Mouse (Mus musculus) stomach, embryonic 16.5 days (tissue): ENCODE data around the gene Ap3m1. TPM values are rescaled to one million over a fixed set of nuclear protein-coding genes. Genes with fewer than 3 reads are reported as not detected.

Experiments used
- ATAC-seq: fragments of 200-750 bp; cut with Nextera tagmentation; 2 replicates; pipeline ENCODE4 v1.8.0; 2017; ENCODE audit warnings: moderate number of reproducible peaks, moderate TSS enrichment; ENCODE audit not compliant: insufficient read depth, low FRiP score
- H3K27ac ChIP-seq: fragments of 300-500 bp; sonication (generic); 2 replicates; pipeline ENCODE4 v1.5.1; 2014; ENCODE audit warnings: low read length
- H3K27me3 ChIP-seq: fragments of 300-500 bp; sonication (generic); 2 replicates; pipeline ENCODE4 v1.6.1; 2014; ENCODE audit warnings: low read length, control low read depth, mixed read lengths; ENCODE audit not compliant: control insufficient read depth, insufficient read depth
- H3K36me3 ChIP-seq: fragments of 300-500 bp; sonication (generic); 2 replicates; pipeline ENCODE4 v1.6.1; 2014; ENCODE audit warnings: low read length; ENCODE audit not compliant: control insufficient read depth, insufficient read depth
- H3K4me1 ChIP-seq: fragments of 300-500 bp; sonication (generic); 2 replicates; pipeline ENCODE4 v1.6.1; 2014; ENCODE audit warnings: low read length, control low read depth, mixed read lengths; ENCODE audit not compliant: control insufficient read depth, insufficient read depth
- H3K4me2 ChIP-seq: fragments of 300-500 bp; sonication (generic); 2 replicates; pipeline ENCODE4 v1.6.1; 2014; ENCODE audit warnings: low read depth, low read length, mixed read lengths
- H3K4me3 ChIP-seq: fragments of 300-500 bp; sonication (generic); replicated peaks from 2 replicates; pipeline ENCODE4 v1.5.1; 2014; ENCODE audit warnings: mild to moderate bottlenecking, low read length
- H3K9ac ChIP-seq: fragments of 300-500 bp; sonication (generic); 2 replicates; pipeline ENCODE4 v1.6.1; 2014; ENCODE audit warnings: low read length
- H3K9me3 ChIP-seq: fragments of 300-500 bp; sonication (generic); replicated peaks from 2 replicates; pipeline ENCODE4 v1.6.1; 2016; ENCODE audit warnings: low read length, control low read depth; ENCODE audit not compliant: control insufficient read depth
- WGBS: fragments of 180-500 bp; shearing (Covaris S2); extraction: QIAGEN DNeasy Blood & Tissue Kit; methylation state at CpG from one replicate; pipeline ENCODE4 v1.1.7; 2014; 5-methylcytosine and 5-hydroxymethylcytosine counted together
- polyA plus RNA-seq: library from polyadenylated mRNA; unstranded; fragments of >200 nt; fragmentation: Nextera tagmentation; extraction: Ambion mirVana; gene quantifications from 2 replicates; pipeline ENCODE4 v1.2.1, GENCODE M21; 2015

The Ap3m1 gene
- polyA plus RNA-seq, 1 experiment from 2014 or later: 73.8 TPM

GRCm38 (mm10) chr14:21088731-21089130, 36.4 kb upstream of the Ap3m1 start:
- no peak overlapping the region for H3K4me3 ChIP-seq
- no peak overlapping the region for H3K9ac ChIP-seq
- WGBS: 51% methylated on average over 3 of the region's 3 CpGs
- no peaks in the 10 kb centered on the region for H3K27me3 ChIP-seq
- H3K4me2 ChIP-seq: no peak overlapping the region
- no peaks in the 10 kb centered on the region for H3K9me3 ChIP-seq
- no peak overlapping the region for H3K27ac ChIP-seq
- H3K36me3 ChIP-seq: 0 out of 2 replicates have a peak, but pooled peaks cover 2% of the 10 kb centered on the region
- no peak for ATAC-seq
- H3K4me1 ChIP-seq: peaks cover 18% of the 10 kb centered on the region

GRCm38 (mm10) chr14:21087390-21088060, 35.2 kb upstream of the Ap3m1 start:
- peak overlapping the region; percentile 26 for H3K4me2 ChIP-seq
- 52% methylated on average over 4 of the region's 4 CpGs for WGBS
- peaks cover 18% of the 10 kb centered on the region for H3K4me1 ChIP-seq

GRCm38 (mm10) chr14:21086827-21087351, 34.6 kb upstream of the Ap3m1 start:
- peak overlapping the region; percentile 54 for H3K9ac ChIP-seq
- peaks cover 18% of the 10 kb centered on the region for H3K4me1 ChIP-seq
- H3K9me3 ChIP-seq: no peaks in the 10 kb centered on the region
- H3K4me3 ChIP-seq: no peak overlapping the region
- H3K4me2 ChIP-seq: peak overlapping the region; percentile 26
- no peak for ATAC-seq
- peak overlapping the region; percentile 90 for H3K27ac ChIP-seq
- WGBS: 29% methylated on average over 7 of the region's 7 CpGs
- no peaks in the 10 kb centered on the region for H3K27me3 ChIP-seq
- no peaks in the 10 kb centered on the region for H3K36me3 ChIP-seq

More at GRCm38 (mm10) chr14:21087390-21088060, 35.2 kb upstream of the Ap3m1 start:
- Histone ChIP-seq H3K27me3 (no peaks in the 10 kb centered on the region), H3K36me3 (no peaks in the 10 kb centered on the region), H3K9me3 (no peaks in the 10 kb centered on the region), H3K27ac (peak overlapping the region; percentile 90), H3K9ac (peak overlapping the region; percentile 54; the same call in 1 of the 2 replicates), H3K4me3 (no peak overlapping the region)
- ATAC-seq: peak; percentile 21; the same call in 1 of the 2 replicates

DNA sequence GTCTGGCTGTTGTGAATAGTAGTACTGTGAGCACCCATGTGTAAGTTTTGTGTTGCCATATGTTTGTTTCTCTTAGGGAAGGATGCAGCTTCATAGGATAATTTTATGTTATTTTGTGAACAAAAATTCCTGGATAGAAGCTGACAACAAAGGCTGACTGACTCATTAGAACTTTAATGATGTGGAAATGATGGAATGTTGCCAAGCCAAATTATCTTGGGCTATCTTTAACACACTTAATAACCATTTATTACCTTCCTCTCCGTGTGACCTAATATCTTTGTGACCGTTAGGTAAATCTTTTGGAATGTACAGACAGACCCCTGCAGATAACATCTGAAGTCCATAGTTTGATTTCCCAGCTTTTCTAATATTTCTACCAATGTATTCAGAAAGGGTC, 33.8 kb upstream of the Ap3m1 start:
- Histone ChIP-seq H3K9me3 (no peaks in the 10 kb centered on the region), H3K4me1 (peaks cover 18% of the 10 kb centered on the region), H3K27ac (no peak overlapping the region), H3K4me3 (no peak overlapping the region), H3K9ac (no peak overlapping the region), H3K4me2 (no peak overlapping the region), H3K27me3 (no peaks in the 10 kb centered on the region), H3K36me3 (no peaks in the 10 kb centered on the region)
- 31% methylated on average over 2 of the region's 2 CpGs for WGBS
- no peak for ATAC-seq

GRCm38 (mm10) chr14:21085666-21086065, 33.4 kb upstream of the Ap3m1 start:
- H3K9me3 ChIP-seq: no peaks in the 10 kb centered on the region
- H3K9ac ChIP-seq: no peak overlapping the region
- no peaks in the 10 kb centered on the region for H3K36me3 ChIP-seq
- no peaks in the 10 kb centered on the region for H3K27me3 ChIP-seq
- H3K4me1 ChIP-seq: peaks cover 18% of the 10 kb centered on the region
- ATAC-seq: no peak
- H3K27ac ChIP-seq: no peak overlapping the region
- H3K4me2 ChIP-seq: no peak overlapping the region
- no peak overlapping the region for H3K4me3 ChIP-seq
- WGBS: 79% methylated on average over 5 of the region's 5 CpGs

- no peak overlapping the region for H3K9ac ChIP-seq
- no peak for ATAC-seq
- peaks cover 18% of the 10 kb centered on the region for H3K4me1 ChIP-seq
- no peak overlapping the region for H3K4me3 ChIP-seq
- no peaks in the 10 kb centered on the region for H3K27me3 ChIP-seq
- H3K36me3 ChIP-seq: no peaks in the 10 kb centered on the region
- no peak overlapping the region for H3K4me2 ChIP-seq
- 51% methylated on average over 1 of the region's 1 CpGs for WGBS
- no peak overlapping the region for H3K27ac ChIP-seq
- no peaks in the 10 kb centered on the region for H3K9me3 ChIP-seq
Measured at GRCm38 (mm10) chr14:21082823-21083222, 30.5 kb upstream of the Ap3m1 start.

DNA sequence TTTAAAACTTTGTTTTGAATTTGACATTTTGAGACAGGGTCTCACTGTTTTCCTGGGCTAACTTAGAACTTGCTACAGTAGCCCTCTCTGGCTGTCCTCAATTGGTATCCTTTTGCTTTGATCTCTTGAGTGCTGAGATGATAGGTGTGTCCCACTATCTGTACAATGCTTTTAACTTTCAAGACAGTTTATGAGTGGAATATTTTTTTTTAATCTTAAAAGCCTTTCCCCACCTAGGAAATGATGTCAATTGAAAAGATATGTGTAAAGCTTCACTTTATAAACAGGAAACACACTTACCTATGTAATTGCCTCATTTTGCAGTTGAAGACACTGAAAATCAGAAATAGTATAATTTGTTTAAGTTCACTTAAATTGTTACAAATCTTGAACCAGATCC, 26.2 kb upstream of the Ap3m1 start:
- ATAC-seq: no peak
- Histone ChIP-seq H3K4me1 (peaks cover 21% of the 10 kb centered on the region; the same call in 1 of the 2 replicates), H3K4me2 (no peak overlapping the region), H3K9ac (no peak overlapping the region), H3K27me3 (no peaks in the 10 kb centered on the region), H3K36me3 (no peaks in the 10 kb centered on the region), H3K4me3 (no peak overlapping the region), H3K27ac (no peak overlapping the region), H3K9me3 (no peaks in the 10 kb centered on the region)

DNA sequence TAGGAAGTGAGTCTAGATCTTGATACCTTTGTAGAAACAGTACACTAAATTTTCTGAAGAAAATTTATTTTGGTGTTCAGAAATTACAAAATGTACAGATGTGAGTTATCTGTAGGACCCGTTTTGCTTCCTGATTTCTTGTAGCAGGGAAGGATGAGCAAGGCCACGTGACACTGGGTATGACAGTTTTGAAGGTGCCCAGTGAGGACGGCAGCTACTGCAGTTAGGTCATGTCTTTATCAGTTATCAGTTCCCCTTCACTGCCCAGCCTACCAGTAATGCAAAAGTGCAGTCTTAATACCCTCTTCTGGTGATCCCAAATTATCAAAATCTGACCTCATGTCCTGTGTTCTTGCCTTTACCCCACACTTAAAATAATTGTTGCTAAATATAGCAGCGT, 25.6 kb upstream of the Ap3m1 start:
- no peaks in the 10 kb centered on the region for H3K9me3 ChIP-seq
- H3K27ac ChIP-seq: no peak overlapping the region
- H3K36me3 ChIP-seq: no peaks in the 10 kb centered on the region
- H3K4me2 ChIP-seq: no peak overlapping the region
- no peak for ATAC-seq
- no peaks in the 10 kb centered on the region for H3K27me3 ChIP-seq
- 74% methylated on average over 4 of the region's 4 CpGs for WGBS
- H3K9ac ChIP-seq: no peak overlapping the region
- peaks cover 21% of the 10 kb centered on the region; the same call in 1 of the 2 replicates for H3K4me1 ChIP-seq
- no peak overlapping the region for H3K4me3 ChIP-seq

DNA sequence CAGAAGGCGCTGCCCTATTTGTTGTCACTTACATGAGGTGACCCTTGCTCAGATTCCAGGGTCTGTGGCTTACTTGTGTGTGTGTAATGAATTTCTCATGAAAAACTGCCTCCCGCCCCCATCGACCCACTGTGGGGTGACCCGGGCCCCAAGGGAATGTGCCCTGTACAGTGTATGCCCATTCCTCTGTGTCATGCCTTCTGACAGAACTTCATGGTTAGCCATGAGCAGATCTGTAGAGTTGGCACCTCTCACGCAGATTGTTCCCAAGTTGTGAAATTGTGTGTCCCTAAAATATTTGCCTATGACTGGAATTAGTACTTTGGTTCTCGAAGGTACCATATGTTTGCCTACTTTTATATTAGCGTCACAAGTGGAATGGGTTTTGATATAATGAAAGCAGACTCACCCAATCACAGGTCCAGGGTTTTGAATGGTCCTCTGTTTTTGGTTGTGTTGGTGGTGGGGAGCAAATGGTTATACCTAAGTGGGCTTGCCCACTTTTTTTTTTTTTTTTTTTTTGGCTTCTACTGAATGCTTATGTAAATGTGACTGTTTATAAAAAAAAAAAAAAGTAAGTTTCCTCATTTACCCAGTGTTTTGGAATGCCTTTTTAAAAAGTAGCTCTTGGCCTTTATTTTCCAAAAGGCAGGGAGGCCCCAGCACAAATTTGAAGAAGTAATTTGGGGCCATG, 24.3 kb upstream of the Ap3m1 start:
- Histone ChIP-seq H3K4me1 (peaks cover 21% of the 10 kb centered on the region; the same call in 1 of the 2 replicates), H3K27me3 (no peaks in the 10 kb centered on the region), H3K9me3 (no peaks in the 10 kb centered on the region), H3K36me3 (no peaks in the 10 kb centered on the region), H3K4me3 (peak overlapping the region; percentile 71), H3K9ac (peak overlapping the region; percentile 80), H3K27ac (0 out of 2 replicates have a peak overlapping the region, but pooled peaks have one; percentile 57), H3K4me2 (peak overlapping the region; percentile 86)
- peak; percentile 18; the same call in 1 of the 2 replicates for ATAC-seq
- WGBS: 37% methylated on average over 7 of the region's 7 CpGs
